Mouse (Mus musculus) kidney, adult 9 months (tissue): ENCODE measurements around the gene Fbxo40.

Experiments used
- DNase-seq: peaks from one replicate; pipeline ENCODE4 v3.0.0; 2022

Fbxo40 gene

DNA sequence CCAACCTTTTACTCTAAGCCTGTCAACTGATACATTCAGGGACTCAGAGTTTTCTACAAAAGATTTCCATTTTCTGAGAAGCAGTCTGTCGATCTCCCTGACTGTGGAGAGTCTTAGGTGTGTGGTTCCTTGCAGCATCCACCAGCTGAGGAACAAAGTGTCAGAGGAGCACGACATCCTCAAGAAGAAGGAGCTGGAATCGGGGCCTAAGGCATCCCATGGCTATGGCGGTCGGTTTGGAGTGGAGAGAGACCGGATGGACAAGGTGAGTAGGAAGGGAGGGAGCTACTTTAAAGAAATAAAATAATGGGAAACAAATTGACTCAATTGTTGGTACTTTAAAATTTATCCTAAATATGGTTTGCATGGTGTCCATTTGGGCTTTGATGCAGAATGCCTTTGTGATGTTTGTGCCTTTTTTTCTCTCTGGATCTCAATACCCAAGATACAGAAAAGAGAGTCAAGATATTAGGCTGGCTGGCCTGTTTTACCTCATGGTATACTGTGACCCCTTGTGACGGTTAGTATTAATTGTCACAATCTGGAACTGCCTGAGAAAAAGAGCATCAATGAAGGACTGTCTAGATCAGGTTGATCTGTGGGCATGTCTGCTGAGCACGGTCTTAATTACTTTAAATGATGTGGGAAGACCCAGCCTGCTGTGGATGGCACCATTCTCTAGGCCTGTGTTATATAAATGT is 43.7 kb downstream of the Fbxo40 start:
- no peak for DNase-seq

DNA sequence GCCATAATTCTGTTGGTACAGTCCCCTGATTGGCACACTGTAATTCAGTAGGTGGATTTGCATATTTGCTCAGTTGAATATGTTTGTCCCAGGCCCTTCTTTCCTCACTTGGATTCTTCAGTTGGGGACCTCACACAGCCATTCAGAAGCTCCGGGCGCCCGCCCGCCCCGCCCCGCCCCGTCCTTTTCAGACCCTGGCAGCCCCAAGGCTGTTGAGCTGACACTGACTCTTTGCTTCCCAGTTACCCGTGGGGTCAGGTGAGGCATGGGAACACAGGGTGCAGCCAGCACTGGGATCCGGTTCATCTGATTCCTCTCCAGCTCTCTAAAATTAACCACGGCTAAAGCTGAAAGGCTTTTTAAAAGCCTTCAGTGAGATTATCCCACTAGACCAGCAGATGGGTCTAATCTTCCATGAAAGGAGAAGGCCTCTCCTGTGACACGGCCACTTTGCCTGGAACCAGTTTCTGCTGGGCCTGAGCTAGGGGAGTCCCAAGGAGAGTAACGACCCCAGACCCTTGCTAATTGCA is 45.3 kb downstream of the Fbxo40 start:
- peak; percentile 92 for DNase-seq

DNA sequence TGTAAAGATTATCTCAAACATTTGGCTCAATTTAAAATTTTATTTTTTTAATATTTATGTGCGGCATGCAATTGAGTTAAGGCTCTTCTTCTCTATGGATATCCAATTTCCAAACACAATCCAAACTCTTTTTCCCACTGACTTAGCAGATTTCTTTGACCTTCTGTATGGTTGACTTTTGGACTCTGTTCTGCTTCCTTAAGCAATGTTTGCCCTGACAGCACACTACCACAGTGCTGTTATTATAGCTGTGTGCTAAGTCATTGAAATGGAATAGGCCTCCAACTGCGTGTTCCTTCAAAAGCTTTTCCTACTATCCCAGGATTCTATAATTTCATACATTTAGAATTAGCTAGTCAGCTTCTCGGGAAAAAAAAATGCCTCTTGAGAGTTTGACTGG is 46.7 kb downstream of the Fbxo40 start:
- peak; percentile 77 for DNase-seq

DNA sequence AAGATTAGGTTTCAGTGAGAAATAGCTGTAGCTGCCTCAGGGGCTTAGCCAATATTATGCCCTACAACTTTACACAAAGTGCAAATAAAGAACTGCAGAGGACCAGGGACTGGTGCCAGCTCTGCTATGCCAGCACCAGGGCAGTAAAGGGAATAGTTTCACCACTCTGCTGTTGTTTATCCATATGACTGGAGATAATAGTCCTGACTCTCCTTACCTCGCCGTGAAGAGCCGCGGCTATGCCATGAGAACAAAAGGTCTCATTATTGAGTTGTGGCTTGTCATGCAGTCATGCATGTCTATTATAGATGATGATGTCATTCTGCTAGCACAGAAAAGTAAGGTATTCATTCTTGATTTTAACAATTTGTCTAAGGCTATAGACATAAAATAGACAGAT is 48.4 kb downstream of the Fbxo40 start:
- no peak for DNase-seq

DNA sequence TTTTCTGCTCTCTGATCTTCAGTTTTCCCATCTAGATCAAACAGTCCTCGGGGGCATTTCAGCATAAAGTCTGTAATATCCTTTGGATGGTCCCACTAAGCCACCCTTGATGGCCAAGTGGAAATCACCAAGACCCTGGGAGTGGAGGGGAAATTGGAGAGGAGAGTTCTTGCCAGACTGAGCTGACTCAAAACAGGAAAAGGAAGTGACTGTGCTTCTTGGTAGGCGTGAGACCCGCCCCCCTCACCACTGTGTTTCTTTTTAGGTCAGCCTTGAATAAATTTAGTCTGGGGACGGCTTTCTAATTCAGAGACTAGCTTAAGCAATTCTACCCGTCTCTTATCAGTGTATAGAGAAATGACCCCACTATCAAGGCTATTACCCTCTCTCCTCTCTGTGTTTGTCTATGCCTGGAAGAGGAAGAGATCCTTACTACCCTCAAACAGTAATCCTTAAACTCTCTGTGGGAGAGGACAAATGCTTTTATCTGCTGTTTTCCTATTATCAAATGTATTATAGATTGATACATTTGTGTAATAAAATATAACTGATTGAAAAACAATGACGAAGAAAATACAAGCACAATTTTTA is 49.0 kb downstream of the Fbxo40 start:
- DNase-seq = peak; percentile 26

DNA sequence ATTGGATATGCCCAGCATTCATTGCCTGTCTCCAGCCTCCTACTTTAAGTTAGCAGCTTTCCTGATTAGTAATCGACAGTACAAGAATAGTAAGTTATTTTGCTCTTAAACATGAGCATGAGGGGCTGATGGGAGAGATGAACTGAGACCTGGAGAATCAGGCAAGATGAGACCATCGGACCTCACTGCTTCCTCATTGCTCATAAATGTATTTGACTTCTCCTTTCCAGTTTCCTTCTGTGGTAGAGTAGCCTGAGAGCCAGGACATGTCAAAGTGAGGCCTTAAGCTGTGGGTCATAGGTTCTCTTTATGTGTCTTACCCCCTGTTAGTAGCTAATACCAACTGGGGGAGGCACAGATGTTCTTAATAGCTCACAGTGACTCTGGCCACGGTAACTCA is 54.5 kb downstream of the Fbxo40 start:
- no peak for DNase-seq

DNA sequence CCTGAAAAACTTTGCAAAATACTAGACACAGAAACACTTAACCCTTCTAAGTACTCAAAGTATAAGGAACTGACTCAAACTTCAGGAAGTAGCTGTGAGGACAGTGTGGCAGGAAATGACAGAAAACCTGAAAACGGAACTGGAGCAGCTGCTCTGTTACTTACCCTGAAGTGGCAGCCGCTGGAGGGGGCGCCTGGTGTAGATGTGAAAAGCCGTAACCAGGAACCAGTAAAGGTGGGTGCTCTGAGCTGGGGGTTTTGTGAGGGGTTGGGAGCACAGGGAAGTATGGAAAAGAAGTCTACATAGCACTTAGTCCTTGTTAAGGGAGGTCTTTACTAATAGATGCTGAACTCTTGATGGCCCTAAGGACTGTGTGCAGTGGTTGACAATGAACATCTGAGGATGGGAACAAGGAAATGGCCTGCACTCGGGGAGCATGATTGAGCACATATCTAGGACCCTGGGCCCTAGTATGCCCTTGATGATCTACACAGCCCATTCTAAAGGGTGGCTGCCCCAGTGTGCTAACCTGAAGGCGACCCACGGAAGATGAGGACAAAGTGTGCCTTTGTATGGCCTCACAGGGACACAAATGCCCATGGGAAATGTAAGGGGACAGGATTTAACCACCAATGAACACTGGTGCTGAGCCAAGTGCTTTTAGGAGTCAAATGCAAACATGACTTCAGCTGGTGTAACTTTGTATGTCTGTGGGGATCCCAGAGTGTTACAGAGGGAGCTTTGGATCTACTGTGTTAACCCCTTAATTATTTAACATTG is 55.2 kb downstream of the Fbxo40 start, which contains the start of gene Hcls1:
Gene Hcls1, plus strand, starts transcription at position 143 of the 780 bp plus-strand sequence.
- peak; percentile 33 for DNase-seq

DNA sequence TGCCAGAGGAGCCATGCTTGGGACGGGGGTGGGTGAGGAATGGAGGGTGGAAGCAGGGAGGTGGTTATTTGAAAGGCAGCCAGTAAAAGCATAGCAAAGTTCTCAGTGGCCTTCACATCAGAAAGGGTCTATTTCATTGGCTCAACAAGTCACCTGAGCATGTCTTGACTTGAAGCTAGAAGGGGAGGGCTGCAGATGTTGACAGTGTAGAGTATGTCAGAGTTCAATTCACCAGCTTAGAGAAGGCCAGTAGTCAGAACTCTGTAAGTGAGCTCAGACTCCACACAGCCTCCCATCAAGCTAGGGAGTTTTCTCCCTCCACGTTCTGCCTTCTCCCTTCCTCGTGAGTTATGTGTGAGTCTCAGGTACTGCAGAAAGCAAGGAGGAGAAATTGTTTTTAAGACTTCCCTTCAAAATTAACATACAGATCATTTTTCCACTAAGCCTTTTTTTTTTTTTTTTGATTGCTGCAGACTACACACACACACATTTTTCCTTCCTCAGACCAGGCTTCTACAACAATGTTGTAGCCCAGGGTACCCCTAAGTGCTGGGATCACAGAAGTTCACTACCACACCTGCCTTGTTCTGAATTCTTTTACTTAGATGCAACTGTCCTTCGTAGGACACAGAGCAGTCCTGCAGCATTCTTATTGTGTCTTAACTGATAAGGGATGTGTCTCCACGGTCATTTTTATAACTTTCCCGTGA is 56.0 kb downstream of the Fbxo40 start:
- peak; percentile 49 for DNase-seq

DNA sequence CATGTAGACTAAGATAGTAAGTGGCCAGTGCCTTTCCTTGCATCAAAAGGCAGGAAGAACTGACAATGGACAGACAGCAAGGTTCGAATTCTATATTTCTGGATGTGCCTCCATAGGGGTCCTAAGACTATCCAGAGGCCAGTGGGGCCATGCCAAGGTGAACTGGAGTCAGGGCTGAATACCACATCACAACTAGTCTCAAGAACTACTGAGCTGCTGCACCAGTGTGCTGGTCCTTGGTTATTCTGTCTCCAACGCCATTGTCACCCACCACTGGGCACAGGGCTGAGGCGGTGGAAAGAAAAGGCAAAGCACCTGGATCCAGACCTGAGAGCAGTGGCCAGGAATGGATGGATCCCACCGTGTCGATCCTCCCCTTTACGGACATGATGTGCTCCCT is 57.7 kb downstream of the Fbxo40 start:
- no peak for DNase-seq

DNA sequence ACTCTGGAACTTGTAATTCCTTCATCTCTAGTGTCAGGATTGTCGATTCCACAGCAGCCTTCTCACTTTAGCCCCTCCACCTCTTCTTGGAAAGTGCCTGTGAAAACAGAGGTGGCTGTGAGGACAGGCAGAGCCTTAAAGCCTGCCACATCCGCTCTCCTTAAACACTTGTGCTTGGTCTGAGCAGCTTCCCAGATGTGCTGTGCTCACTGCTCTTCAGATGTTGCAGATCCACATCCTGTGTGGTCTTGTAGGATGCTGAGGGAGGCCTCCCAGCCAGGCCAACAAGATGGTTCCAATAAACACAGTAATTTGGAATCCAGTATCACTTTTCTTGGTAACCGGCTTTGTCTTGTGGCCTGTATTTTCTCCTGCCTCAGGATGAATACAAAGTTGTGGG is 58.3 kb downstream of the Fbxo40 start:
- no peak for DNase-seq

DNA sequence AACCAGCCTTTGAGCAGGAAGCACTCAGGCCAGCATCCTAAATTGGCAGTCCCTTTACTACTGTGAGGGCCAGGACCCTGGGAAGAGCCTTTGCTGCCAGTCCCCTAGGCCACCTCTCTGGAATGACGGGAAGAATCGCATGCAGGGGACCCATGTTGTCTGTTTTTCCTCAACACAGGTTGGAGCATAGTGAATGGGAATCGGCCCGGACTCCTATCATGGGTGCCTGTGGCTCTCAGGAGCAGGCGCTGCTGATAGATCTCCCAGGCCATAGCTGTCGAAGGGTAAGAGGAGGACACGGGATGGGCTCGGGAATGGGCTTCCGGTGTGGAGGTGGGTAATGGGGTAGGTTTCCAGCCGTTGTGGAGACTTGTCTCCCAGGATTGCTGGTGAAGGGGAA is 58.9 kb downstream of the Fbxo40 start:
- no peak for DNase-seq

DNA sequence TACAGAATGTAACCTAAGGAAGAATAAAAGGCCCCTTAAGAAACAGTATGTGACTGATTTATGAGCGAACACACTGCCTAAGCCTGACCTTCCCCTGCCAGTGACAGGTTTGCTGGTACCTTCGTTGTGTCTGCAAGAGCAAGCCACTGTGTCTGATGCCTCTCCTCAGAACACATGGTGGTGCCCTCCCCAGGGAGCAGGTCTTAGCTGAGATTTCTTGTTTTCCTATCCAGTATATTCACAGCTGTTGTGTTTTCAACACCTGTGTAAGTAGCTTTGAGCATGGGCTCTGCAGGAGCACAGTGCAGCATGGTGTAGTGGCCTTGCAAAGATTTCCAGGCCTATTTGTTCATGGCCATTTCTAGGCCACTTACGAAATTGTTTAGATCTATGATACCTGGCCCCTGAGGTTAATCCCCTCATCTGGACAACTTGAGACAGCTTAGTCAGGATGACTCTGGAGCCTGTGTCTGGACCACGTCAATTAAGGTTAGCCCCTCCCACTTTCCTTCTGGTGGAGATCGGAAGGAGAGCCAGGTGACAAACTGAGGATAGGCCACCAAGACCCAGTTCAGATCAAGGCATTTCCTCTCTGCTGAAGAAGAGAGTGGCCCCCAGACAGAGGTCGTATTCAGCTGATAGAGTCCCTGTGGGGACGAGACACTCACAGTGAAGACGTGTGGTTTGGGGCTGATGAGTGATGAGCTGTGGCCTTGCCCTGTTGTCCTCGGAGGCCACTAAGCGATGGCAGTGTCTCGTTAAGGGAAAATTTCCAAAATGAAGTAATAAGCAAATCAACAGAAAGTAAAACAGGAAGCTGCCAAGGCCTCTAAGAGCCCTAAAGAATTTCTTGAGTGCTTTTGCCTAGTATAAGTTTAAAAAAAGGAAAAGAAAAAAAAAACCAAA is 59.8 kb downstream of the Fbxo40 start:
- DNase-seq = no peak

DNA sequence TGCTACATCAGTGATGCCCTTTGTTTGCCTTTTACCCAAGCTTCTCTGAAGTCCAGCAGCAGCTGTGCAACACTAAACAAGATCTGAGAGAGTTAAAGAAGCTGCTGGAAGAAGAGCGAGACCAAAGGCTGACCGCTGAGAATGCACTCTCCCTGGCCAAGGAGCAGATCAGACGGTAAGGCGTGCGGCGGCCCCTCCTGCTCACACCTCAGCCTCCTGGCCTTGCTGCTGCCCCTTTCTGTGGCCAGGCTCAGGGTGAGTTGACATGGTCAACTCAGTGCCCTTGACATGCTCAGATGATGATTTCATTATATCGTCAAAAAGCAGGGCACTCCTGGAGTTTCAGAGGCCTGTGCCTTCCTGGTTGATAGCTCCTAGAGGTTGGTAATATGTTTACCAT is 61.1 kb downstream of the Fbxo40 start:
- DNase-seq = no peak

DNA sequence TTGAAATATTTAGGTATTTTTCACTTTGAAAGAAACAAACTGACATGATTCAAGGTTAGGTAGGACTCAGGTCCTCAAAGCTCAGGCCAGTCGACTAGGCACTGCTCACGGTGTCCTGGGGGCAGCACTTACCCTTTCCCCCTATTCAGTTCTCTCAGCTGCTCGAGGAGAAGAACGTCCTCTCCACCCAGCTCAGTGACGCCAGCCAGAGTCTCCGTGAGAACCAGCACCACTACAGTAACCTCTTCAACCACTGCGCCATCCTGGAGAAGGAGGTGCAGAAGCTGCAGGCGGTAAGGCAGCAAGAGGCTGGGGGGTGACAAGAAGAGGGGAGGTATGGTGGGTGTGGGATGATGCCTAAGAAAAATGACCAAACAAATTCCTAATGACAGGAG is 62.2 kb downstream of the Fbxo40 start:
- no peak for DNase-seq

DNA sequence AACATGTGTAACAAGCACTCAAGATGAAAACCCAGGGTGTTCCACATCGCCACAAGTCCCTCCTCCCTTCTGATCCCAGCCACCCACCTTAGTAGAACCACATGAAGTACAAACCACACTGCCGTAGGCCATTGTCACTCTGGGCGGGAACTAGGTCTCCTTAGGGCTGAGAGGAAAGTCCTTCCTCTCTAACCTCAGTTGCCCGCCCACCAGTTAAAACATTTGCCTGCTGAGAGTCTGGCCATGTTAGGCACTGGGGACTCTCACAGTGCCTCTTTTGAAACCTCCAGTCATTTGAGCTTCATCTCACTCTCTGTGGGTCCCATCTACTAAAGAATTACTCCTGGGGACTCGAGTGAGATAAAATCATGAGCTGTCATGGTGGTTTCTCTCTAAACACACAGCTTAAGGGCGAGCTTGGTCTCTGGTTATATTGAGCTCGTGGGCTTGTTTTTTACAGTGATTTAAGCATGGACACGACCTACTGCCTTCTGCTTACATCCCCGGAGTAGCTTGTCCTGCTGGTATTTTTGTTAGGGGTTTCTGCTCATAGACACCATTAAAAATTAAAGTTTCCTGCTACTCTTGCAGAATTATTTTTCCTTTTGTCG is 62.7 kb downstream of the Fbxo40 start:
- DNase-seq = no peak

DNA sequence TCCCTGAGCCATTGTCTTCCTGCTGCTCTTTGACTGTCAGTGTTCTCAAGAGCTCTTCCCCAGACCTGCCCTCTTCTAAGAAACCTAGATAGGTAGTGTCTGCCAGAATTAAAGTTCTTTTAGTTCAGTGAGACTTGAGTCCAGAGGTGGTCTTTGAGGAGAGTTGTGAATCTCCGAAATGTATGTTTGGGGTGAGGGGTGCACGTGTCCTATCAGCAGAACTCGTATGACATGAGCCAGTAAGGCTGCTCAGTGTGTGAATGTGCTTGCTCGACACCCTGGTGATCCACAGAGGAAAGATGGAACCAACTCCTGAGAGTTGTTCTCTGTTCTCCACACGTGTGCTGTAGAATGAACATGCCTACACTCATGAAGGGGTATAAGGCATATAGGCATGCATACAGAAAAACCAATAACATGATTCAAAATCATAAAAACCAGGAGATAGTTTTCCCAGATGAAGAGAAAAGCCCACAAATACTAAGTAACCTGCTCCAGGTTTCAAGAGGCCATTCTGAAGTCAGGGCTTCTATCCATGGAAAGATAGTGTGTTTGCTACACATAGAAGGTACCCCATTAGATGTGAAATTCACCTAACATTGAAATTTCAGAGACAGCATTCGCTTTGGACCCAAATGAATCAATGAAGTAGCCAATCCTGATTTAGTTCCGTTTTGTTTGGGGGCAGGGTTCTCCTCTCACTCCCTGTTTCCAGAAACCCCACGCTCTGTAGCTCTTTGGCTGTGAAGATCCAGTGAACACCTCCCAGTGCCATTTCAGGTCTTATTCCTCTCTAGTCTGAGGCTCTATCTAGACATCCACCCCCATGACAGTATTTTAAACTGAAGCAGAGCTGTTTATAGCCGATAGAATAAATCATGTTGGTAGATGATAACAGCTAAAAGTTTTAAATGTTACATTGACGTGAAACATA is 63.5 kb downstream of the Fbxo40 start:
- DNase-seq = no peak

DNA sequence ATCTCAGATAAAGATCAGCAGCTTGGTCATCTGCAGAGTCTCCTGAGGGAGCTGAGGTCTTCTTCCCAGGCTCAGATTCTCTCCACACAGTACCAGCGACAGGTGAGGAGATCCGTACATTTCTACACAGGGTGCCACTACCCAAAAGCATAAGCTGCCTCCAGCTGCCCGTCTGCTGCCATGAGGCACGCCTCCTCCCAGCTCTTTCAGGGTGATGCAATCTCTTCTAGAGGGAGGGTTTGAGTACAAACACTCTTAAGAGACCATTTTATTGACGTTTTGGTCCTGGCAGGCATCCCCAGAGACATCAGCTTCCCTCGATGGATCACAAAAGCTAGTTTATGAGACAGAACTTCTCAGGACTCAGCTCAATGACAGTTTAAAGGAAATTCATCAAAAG is 64.5 kb downstream of the Fbxo40 start:
- DNase-seq = no peak

DNA sequence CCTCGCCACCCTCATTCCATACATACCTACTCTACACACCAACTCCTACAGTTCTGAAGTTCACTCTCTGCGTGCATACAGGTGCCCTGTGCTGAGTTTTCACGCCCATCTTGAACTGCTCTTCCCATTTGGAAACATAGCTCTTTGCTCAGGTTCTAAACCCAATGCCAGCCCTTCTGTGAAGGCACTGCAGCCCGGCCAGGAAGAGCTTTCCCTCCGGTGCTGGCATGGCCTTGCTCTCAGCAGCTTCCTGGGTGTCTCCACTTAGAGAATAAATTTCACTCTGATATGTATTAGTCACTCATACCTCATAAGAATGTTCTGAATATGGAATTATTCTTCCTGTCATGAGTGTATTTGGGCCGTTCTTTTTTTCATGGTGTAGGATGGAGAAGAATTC is 64.9 kb downstream of the Fbxo40 start:
- no peak for DNase-seq

DNA sequence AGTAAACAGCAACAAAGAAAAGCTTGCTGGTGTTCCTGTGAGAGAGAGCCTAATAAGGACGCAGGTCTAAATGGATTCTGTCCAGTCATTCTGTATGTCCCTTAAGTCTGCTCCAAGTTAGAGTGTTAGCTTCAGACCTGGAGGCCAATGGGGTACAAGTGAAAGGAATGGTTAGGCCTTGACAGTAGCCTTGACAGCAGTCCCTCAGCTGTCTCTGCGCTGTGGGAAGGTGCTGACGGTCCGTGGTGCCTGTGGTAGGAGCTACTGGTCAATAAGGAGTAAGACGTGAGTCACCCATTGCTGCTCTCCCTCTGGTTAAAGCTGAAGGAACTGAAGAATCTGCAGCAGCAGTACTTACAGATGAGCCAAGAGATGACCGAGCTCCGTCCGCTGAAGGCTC is 66.0 kb downstream of the Fbxo40 start:
- no peak for DNase-seq

DNA sequence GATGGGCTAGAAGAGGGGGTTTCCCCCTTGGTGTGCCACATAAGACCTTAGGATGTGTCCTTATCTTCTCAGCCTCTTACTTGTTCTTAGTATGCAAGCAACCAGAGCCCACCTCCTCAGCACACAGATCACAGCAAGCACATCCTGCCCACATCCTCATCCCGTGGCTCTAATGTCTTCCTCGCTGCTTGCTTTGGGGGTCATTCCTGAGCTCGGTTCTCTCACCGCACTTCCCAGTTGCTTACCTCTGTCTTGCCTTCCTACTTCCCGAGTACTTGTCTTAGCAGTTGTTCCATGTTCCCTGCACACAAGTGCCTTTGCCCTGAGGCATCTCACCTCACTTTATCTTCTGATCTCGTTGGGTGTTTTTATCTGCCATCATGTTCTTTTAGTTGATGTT is 68.3 kb downstream of the Fbxo40 start:
- DNase-seq = no peak
